Mouse (Mus musculus): ENCODE data around the gene Akr1c12. TPM values are rescaled to one million over a fixed set of nuclear protein-coding genes. Genes with fewer than 3 reads are reported as not detected.

Akr1c12 gene
- polyA plus RNA-seq (2015; fragmentation: Nextera tagmentation; extraction: Ambion mirVana), result 1.9 and 3.9 TPM in 2 replicates

DNA sequence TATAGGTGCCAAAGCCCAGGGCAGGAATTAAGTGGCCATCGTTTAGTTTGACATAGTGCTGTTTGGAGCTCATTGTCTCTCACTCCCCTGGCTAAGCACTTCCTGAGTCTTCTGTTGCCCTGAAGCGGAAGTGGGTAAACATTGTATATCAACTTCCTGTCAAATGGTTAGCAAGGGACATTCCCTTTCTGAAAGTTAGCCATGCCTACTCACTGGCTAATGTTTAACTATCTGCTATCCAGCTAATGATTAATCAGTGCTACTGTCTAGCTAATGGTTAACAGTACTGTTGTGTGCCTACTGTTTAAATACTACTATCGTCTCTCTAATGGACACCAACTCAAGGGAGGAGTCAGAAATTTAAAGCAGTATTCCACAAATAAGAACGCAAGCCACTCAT lies at the start of gene Akr1c12:
Akr1c12 (minus strand) TSS at position 150 of the 400 bp plus-strand sequence.

DNA sequence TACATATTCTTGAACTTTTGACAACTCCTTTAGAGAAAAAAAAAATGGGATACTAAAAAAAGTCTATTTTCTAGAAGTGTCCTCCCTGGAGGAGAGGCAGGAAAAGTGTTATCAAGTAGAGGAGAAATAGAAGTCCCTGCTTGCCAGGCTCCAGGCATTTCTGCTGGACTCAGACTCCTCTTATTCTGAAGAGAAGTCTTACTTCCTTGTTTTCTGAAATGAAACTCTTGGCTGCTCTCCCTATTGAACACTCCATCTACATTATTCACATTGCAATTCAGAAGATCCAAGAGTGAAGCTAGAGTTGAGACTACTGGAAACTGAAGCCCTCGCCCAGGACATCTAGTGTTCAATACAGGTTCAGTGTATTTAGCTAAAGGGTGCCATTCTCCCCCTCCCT lies 50.8 kb downstream of the Akr1c12 start, which contains the start of gene Akr1c19:
Akr1c19 (plus strand) TSS at position 260 of the 400 bp plus-strand sequence.

Other genes with a start within 250 kb of the Akr1c12 start
- 10.3 and 24.3 TPM in 2 replicates for gene Akr1c14, start 230.4 kb downstream of the Akr1c12 start, polyA plus RNA-seq (2015; fragmentation: Nextera tagmentation; extraction: Ambion mirVana)
- gene Akr1c18, start 128.8 kb downstream of the Akr1c12 start, polyA plus RNA-seq (2015; fragmentation: Nextera tagmentation; extraction: Ambion mirVana), result 48.1 and 52.5 TPM in 2 replicates
- 46.2 and 50.8 TPM in 2 replicates for gene Akr1c13, start 88.3 kb downstream of the Akr1c12 start, polyA plus RNA-seq (2015; fragmentation: Nextera tagmentation; extraction: Ambion mirVana)
- gene Akr1c19, start 50.7 kb downstream of the Akr1c12 start, polyA plus RNA-seq (2015; fragmentation: Nextera tagmentation; extraction: Ambion mirVana), result 2.0 and 5.6 TPM in 2 replicates
- gene Akr1c6, start 154.9 kb upstream of the Akr1c12 start, polyA plus RNA-seq (2015; fragmentation: Nextera tagmentation; extraction: Ambion mirVana), result 0.80 and 0.99 TPM in 2 replicates
- gene Akr1c20, start 243.9 kb upstream of the Akr1c12 start, polyA plus RNA-seq (2015; fragmentation: Nextera tagmentation; extraction: Ambion mirVana), result 2.2 and 2.4 TPM in 2 replicates